Mouse (Mus musculus): ENCODE results near the gene B3gnt6. TPM values are rescaled to one million over a fixed set of nuclear protein-coding genes. Genes with fewer than 3 reads are reported as not detected.

Gene B3gnt6
- total RNA-seq, 2 experiments from 2014 or later = 0.34 to 0.36 TPM

DNA sequence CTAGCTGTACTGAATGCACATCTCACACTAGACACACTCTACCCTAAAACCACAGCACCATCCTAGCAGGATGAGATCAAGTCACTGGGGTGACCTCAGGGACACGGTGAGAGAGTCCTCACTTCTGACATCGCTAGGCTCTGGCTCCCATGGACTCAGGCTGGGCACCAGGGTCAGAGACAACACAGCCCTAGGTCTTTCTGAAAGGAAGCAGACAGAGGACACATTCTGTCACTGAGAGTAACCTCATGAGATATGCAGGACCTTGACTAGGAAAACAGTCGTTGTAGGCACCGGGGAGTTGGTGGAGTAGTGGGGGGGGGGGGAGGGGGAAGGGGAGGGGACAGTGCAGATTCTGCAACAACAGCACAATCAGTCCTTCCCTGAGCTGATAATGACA, 25.9 kb downstream of the B3gnt6 start:
- no peak for TF ChIP-seq CTCF (conservative IDR thresholded peaks at IDR 0.05)
- no peak overlapping the region for H3K4me3 ChIP-seq
- H3K27ac ChIP-seq = no peak overlapping the region
- DNase-seq (ENCODE audit: low spot score in 2 of 2) = no peak

DNA sequence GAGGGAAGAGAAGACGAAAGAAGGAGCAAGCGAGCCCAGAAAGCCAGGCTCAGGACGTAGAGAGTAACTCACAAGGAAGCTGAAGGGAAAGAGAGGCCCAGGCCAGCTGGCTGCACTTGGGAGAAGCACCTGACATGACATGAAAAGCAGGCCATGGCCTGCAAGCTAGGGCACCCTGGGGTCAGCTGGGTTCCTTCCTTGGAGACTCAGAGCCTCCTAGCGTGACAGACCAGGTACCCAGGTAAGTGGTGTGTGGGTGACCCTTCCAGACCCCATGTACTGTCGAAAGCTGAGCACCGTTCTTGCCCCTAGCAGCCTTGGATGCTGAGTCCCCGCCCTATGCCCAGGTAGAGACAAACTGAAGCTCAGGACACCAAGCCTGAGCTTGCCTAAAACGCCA, 26.6 kb downstream of the B3gnt6 start:
- DNase-seq (ENCODE audit: low spot score in 2 of 2) = no peak
- H3K4me3 ChIP-seq = no peak overlapping the region
- H3K27ac ChIP-seq = no peak overlapping the region
- no peak for TF ChIP-seq CTCF (conservative IDR thresholded peaks at IDR 0.05)

DNA sequence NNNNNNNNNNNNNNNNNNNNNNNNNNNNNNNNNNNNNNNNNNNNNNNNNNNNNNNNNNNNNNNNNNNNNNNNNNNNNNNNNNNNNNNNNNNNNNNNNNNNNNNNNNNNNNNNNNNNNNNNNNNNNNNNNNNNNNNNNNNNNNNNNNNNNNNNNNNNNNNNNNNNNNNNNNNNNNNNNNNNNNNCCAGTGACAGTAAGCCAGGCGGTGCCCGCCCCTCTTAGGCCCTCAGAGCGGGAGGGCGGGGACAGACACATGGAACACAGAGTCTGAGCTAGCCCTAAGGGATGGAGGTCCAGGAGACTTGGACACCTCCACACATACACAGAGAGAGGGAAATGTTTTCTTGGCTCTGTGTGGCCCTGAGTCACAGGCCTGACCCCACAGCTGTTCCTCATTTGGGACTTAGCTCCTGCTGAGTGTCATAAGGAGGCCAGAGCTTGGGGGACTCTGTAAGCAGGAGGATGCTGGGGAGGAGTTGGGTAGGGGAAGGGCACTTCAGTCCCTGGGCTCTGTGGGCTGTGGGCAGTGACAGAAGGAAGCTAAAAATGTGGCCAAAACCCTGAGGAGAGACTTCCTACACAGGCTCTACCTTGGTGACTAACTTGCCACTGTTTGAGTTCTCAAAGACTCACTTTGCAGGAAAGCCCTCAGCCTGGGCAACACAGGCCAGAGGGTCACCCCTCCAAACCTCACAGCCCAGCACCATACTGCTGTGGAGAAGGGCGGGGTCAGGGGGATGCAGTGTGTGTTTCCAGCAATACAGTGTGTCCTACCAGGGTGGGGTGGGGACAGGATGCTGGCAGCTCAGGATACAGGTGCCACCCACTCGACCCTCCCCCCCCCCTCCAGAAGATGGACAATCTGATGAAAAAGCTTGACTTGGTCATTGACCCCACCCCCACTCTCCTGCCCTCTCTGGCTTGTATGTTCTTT, 27.9 kb downstream of the B3gnt6 start:
- no peak for DNase-seq (ENCODE audit: low spot score in 2 of 2)
- TF ChIP-seq CTCF (conservative IDR thresholded peaks at IDR 0.05) = no peak
- no peak overlapping the region for H3K27ac ChIP-seq
- no peak overlapping the region for H3K4me3 ChIP-seq

DNA sequence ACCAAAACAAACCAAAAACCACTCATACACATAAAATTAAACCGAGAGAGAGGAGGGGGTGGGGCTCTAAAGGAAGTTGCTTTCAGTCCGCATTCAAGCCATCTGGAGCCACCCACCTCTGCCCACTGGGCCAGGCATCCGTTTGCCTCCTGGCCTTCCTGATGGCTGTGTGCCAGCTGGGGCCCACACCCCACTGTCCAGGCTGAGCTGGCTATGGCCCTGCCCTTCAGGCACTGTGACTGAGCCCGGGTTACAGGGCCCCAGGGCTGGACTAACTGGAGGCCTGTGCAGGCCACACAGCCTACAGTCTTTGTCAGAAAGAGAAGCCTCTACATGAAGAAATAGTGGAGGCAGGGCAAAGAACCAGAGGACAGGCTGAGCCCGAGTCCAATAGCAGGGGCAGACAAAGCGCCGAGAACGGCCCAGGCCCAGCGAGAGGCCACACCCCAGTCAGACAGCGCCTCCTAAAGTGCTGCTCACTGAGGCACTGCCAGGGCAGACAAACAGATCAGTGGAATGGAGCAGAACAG, 34.2 kb downstream of the B3gnt6 start:
- TF ChIP-seq CTCF (conservative IDR thresholded peaks at IDR 0.05) = no peak
- peak overlapping the region; percentile 65 for H3K27ac ChIP-seq
- no peak for DNase-seq (ENCODE audit: low spot score in 2 of 2)
- no peak overlapping the region for H3K4me3 ChIP-seq

DNA sequence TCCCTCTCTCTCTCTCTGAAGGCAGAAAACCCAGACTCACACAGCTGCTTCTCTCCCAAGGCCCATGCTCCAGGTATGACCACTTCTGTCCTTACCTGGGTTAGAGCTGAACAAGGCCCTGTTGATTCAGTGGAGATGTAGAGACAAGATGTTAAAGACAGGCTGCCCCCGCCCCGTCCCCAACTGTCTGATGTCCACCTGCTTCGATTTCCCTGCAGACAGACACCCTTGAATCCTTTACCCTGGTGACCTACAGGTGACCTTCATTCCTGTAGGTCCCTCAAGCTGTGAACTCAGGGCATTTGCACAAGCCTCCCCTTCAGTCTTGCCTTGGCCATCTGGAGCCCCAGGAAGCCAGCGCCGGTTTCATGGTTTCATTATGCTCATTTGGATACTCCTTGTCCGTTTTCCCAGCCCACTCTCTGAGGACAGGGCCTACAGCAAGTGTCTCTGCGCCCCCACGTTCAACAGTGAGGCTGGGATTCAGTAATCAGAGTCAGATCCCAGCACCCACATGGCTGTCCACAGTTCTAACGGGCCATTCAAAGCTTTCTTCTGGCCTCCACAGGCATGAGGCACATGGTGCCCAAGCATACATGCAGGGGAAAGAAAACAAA, 34.8 kb downstream of the B3gnt6 start:
- no peak for DNase-seq (ENCODE audit: low spot score in 2 of 2)
- no peak for TF ChIP-seq CTCF (conservative IDR thresholded peaks at IDR 0.05)
- H3K27ac ChIP-seq = peak overlapping the region; percentile 65; the same call in 1 of the 2 replicates
- no peak overlapping the region for H3K4me3 ChIP-seq

DNA sequence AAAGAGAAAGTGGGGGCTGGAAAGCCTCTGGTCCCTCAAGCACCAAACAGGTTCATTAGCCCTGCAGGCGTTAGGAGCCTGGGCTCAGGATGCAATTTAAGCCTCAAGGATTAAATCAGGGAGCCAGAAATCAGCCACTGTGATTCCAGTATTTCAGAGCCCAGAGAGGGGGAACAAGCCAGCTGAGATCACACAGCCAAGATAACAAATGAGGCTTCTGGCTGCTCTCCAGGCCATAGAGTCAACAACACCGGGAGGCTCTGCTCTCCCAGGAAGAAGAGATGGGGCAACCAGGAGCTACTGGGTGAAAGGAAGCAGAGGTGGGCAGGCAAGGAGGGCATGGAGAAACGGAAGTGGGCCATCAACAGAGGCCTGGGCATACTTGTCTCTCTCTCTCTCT, 35.6 kb downstream of the B3gnt6 start:
- Histone ChIP-seq H3K27ac (no peak overlapping the region), H3K4me3 (no peak overlapping the region)
- DNase-seq (ENCODE audit: low spot score in 2 of 2) = no peak
- no peak for TF ChIP-seq CTCF (conservative IDR thresholded peaks at IDR 0.05)

DNA sequence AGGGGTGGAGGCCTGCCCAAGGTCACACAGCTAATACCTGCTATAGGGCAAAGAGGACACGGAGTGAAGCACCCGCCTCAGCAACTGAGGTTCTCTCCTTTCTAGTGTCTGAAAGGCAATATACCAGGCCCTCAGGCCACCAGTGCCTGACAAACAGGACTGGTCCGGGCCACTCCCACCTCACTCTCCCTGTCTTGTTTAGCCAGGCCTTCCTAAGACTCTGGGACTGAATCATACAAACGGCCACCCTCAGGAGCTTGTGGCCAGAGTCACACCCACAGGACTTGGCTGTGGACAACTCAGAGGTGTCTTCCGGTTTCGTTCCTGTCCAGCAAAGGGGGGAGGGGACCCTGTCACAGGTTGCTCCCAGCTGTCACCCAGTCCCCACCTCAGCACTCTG, 37.0 kb downstream of the B3gnt6 start:
- Histone ChIP-seq H3K27ac (no peak overlapping the region), H3K4me3 (no peak overlapping the region)
- no peak for TF ChIP-seq CTCF (conservative IDR thresholded peaks at IDR 0.05)
- DNase-seq (ENCODE audit: low spot score in 2 of 2) = no peak

DNA sequence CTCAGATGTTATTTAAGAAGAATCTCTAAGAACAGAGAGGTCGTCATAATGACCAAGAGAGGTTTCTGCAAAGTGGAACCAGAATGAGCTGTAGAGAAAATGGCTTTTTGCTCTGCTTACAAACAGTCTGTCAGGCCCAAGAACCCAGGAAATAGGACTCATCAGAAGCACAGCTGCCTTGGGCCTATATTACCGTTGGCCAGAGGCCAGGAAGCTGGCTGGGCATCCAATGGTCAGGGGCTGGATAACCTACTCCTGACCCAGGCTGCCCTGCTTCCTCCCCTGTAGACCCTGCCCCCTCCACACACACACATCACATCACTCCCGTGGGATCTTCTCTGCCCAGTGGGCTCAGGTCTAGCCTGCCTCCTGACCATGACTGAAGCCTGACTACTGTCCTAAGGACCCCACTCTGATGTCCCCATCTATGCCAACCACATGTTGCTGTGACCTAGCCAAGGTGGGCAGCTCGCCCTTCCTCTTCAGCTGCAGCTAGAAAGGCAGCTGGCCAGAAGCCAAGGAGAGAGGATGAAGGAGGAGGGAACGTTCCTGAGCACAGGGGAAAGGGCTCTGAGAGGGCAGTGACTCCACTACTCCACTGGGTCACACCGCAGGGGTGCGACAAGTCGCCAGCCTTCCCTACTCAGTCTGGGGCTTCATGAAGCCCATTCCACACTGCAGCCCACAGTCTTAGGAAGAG, 39.1 kb downstream of the B3gnt6 start:
- DNase-seq (ENCODE audit: low spot score in 2 of 2) = no peak
- no peak overlapping the region for H3K4me3 ChIP-seq
- no peak overlapping the region for H3K27ac ChIP-seq
- no peak for TF ChIP-seq CTCF (conservative IDR thresholded peaks at IDR 0.05)

DNA sequence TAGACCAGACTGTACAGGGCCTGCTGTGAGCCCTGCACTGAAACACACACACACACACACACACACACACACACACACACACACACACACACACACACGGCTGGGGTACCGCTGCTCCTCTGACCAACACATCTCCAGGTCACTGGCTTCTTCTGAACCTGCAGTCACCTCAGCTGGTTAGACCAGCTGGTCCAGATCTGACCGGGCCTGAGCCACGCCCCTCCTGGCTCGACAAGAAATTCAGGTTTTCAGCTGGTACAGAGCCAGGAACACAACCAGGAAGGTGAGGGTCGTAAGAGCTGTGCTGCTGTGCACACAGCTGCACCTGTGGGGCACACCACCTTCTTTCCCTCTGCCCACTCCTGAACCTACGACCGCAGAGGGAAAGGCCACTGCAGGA, 40.8 kb downstream of the B3gnt6 start:
- no peak for TF ChIP-seq CTCF (conservative IDR thresholded peaks at IDR 0.05)
- DNase-seq (ENCODE audit: low spot score in 2 of 2) = no peak
- no peak overlapping the region for H3K27ac ChIP-seq
- H3K4me3 ChIP-seq = no peak overlapping the region

DNA sequence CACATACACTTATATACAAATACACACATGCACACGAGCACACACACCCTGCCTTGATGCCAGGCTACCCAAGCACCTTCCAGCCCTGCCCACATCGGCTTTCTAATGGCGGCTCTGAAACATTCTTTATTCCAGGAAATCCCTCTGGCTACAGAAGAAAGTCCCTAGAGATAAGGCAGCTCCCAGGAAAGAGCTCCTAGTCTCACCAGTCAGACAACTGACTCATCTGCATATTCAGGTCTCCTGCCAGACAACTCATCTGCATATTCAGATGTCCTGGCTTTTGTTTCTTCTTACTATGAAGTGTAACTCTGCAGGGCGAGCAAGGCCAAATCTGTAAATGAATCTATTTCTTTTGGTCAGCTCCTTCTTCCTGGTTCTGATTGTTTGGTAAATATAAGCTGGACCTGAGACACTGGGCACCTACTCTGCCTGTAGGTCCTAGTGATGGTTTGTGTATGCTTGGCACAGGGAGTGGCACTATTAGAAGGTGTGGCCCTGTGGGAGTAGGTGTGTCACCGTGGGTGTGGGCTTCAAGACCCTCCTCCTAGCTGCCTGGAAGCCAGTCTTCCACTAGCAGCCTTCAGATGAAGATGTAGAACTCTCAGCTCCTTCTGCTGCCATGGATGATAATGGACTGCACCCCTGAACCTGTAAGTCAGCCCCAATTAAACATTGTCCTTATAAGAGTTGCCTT, 41.5 kb downstream of the B3gnt6 start:
- DNase-seq (ENCODE audit: low spot score in 2 of 2) = no peak

DNA sequence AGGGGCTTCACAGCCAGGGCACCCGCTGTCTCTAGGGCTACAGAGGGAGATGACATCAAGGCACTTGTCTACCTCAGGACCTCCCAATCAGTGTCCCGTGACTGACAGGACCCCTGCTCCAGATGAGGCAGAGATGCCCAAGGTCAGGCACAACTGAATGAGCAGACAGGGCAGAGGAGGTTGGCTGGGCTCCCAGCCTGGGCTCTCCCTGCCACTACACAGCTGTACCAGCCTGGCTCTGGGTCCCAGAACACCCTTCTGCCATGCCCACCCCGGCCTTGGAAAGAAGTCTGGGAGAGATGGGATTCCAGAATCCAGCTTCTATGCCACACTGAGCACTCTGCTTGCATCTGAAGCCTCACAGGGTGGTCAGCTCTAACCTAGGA, 43.0 kb downstream of the B3gnt6 start:
- DNase-seq (ENCODE audit: low spot score in 2 of 2) = no peak
- no peak overlapping the region for H3K4me3 ChIP-seq
- TF ChIP-seq CTCF (conservative IDR thresholded peaks at IDR 0.05) = no peak
- no peak overlapping the region for H3K27ac ChIP-seq

More for the DNA sequence above, 41.5 kb downstream of the B3gnt6 start:
- H3K27ac ChIP-seq = no peak overlapping the region
- TF ChIP-seq CTCF (conservative IDR thresholded peaks at IDR 0.05) = no peak
- H3K4me3 ChIP-seq = no peak overlapping the region

DNA sequence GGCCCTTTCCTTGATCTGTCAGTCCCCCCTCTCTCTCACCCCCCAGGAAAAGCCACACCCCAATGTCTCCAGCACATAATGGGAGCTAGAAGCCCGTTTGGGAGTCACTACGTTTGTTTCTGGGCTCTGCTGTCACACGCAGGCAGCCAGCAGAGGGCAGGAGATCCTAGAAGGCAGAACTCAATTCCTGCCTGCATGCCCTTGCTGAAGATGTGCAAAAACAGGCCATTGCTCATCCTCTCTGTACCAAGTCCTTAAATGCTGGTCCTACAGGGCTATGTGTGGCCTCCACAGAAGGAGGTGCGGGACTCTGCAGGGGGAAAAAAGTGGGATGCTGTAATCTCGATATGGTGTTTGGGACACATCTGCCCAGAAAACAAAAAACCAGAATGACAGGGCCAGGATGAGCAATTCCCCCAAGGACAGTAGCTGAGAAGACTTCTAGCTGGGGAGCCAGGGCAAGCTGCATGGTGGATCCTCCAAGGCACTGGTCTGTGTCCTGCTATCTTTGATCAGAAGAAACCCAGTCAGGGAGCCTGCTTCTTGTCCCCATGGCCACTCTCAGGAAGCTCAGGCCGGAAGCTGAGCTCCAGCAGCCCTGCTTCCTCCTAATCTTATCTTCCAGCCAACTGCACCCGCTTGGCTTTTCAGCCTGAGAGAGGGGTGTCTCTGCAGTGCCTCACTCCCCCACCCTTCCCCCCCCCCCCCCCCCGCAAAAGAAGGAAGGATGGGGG, 43.6 kb downstream of the B3gnt6 start:
- peak overlapping the region; percentile 43; the same call in 1 of the 2 replicates for H3K27ac ChIP-seq
- DNase-seq (ENCODE audit: low spot score in 2 of 2) = peak; percentile 65 to 75
- TF ChIP-seq CTCF (conservative IDR thresholded peaks at IDR 0.05) = peak; percentile 85

More for the DNA sequence above, 43.6 kb downstream of the B3gnt6 start:
- H3K4me3 ChIP-seq = no peak overlapping the region

Measured in layer of hippocampus, adult 2 months (tissue).